Mouse (Mus musculus) midbrain, embryonic 11.5 days (tissue): Measurements from ENCODE around the gene Gm45521. TPM values are rescaled to one million over a fixed set of nuclear protein-coding genes. Genes with fewer than 3 reads are reported as not detected.

Experiments
- ATAC-seq: fragments of 200-750 bp; cut with Nextera tagmentation; 2 replicates; pipeline ENCODE4 v1.8.0; 2017; ENCODE audit warnings: moderate TSS enrichment, moderate library complexity; ENCODE audit not compliant: low FRiP score
- DNase-seq: peaks from one replicate; pipeline ENCODE4 v3.0.0; 2015; ENCODE audit warnings: low spot score; ENCODE audit errors: missing footprints
- H3K27ac ChIP-seq: fragments of 300-500 bp; sonication (generic); 2 replicates; pipeline ENCODE4 v1.5.1; 2014; ENCODE audit warnings: low read depth, low read length
- H3K27me3 ChIP-seq: fragments of 300-500 bp; sonication (generic); 2 replicates; pipeline ENCODE4 v1.6.1; 2014; ENCODE audit warnings: mild to moderate bottlenecking, low read length, moderate library complexity, mixed read lengths; ENCODE audit not compliant: control insufficient read depth, insufficient read depth
- H3K36me3 ChIP-seq: fragments of 300-500 bp; sonication (generic); 2 replicates; pipeline ENCODE4 v1.6.1; 2014; ENCODE audit warnings: mild to moderate bottlenecking, low read length, moderate library complexity, mixed read lengths; ENCODE audit not compliant: control insufficient read depth, insufficient read depth
- H3K4me1 ChIP-seq: fragments of 300-500 bp; sonication (generic); 2 replicates; pipeline ENCODE4 v1.6.1; 2014; ENCODE audit warnings: low read length; ENCODE audit not compliant: control insufficient read depth, insufficient read depth
- H3K4me2 ChIP-seq: fragments of 300-500 bp; sonication (generic); 2 replicates; pipeline ENCODE4 v1.6.1; 2014; ENCODE audit warnings: mild to moderate bottlenecking, moderate library complexity
- H3K4me3 ChIP-seq: fragments of 300-500 bp; sonication (generic); 2 replicates; pipeline ENCODE4 v1.5.1; 2014; ENCODE audit warnings: low read depth, low read length
- H3K9ac ChIP-seq: fragments of 300-500 bp; sonication (generic); 2 replicates; pipeline ENCODE4 v1.6.1; 2014; ENCODE audit warnings: low read length
- H3K9me3 ChIP-seq: fragments of 300-500 bp; sonication (generic); 2 replicates; pipeline ENCODE4 v1.6.1; 2016; ENCODE audit warnings: low read length; ENCODE audit not compliant: control insufficient read depth
- WGBS: fragments of 180-500 bp; shearing (Covaris S2); extraction: QIAGEN DNeasy Blood & Tissue Kit; methylation state at CpG from one replicate; pipeline ENCODE4 v1.1.7; 2014; 5-methylcytosine and 5-hydroxymethylcytosine counted together
- polyA plus RNA-seq: library from polyadenylated mRNA; unstranded; fragments of >200 nt; fragmentation: Nextera tagmentation; extraction: Ambion mirVana; gene quantifications from 2 replicates; pipeline ENCODE4 v1.2.1, GENCODE M21; 2014

Gm45521 gene
- polyA plus RNA-seq, 1 experiment from 2014 or later = 0.36 TPM

GRCm38 (mm10) chr14:8007923-8008322 is 50.8 kb downstream of the Gm45521 start:
- Histone ChIP-seq H3K27me3 (no peaks in the 10 kb centered on the region), H3K4me1 (peaks cover 6% of the 10 kb centered on the region; the same call in 1 of the 2 replicates), H3K27ac (no peak overlapping the region), H3K9ac (no peak overlapping the region), H3K9me3 (no peaks in the 10 kb centered on the region), H3K36me3 (no peaks in the 10 kb centered on the region), H3K4me3 (no peak overlapping the region), H3K4me2 (no peak overlapping the region)
- WGBS = 89% methylated on average over 10 of the region's 10 CpGs
- ATAC-seq (no peak), DNase-seq (no peak)

Other genes with a start within 250 kb of the Gm45521 start
- gene Gm26661, start 165.7 kb upstream of the Gm45521 start, polyA plus RNA-seq = not detected in 2 replicates
- gene Flnb, start 139.3 kb upstream of the Gm45521 start, polyA plus RNA-seq = 10.9 and 12.0 TPM in 2 replicates
- gene Dnase1l3, start 37.3 kb downstream of the Gm45521 start, polyA plus RNA-seq = 0.07 and 0.23 TPM in 2 replicates
- gene Abhd6, start 45.6 kb downstream of the Gm45521 start, polyA plus RNA-seq = 15.6 and 16.5 TPM in 2 replicates
- gene Rpp14, start 123.1 kb downstream of the Gm45521 start, polyA plus RNA-seq = 55.5 and 56.5 TPM in 2 replicates
- gene Pxk, start 140.9 kb downstream of the Gm45521 start, polyA plus RNA-seq = 23.2 and 23.4 TPM in 2 replicates
- gene Pdhb, start 215.7 kb downstream of the Gm45521 start, polyA plus RNA-seq = 215 and 238 TPM in 2 replicates